Mouse (Mus musculus) spleen, postnatal 4 days (tissue): ENCODE data around the gene Dpagt1.
"Not testable (repeated sequence)": the region's sequence is repeated elsewhere in the genome, so short reads cannot be mapped to it uniquely, and the experiment has no call there.

ENCODE experiments used
- DNase-seq, 2 experiments: peaks; one replicate each; pipeline ENCODE4 v3.0.0; 2022; ENCODE audit warnings: low spot score in 2 of 2

Dpagt1 gene

GRCm38 (mm10) chr9:44337436-44338169, 11.8 kb downstream of the Dpagt1 start:
- no peak for DNase-seq

- DNase-seq = no peak
Observed at GRCm38 (mm10) chr9:44338574-44338973, 12.8 kb downstream of the Dpagt1 start.

GRCm38 (mm10) chr9:44341487-44341886, 15.7 kb downstream of the Dpagt1 start:
- peak in 1 of 2 experiments; percentile 68 for DNase-seq

GRCm38 (mm10) chr9:44342173-44342572, 16.4 kb downstream of the Dpagt1 start:
- DNase-seq = peak; percentile 89 to 90

- peak in 1 of 2 experiments; percentile 71 for DNase-seq
Observed at GRCm38 (mm10) chr9:44342605-44343004, 16.8 kb downstream of the Dpagt1 start.

- DNase-seq = peak; percentile 79 to 85
Observed at GRCm38 (mm10) chr9:44343290-44343689, 17.5 kb downstream of the Dpagt1 start.

- peak; percentile 91 to 92 for DNase-seq
Observed at GRCm38 (mm10) chr9:44343781-44344421, 18.1 kb downstream of the Dpagt1 start, which contains the start of gene Hmbs. Gene Hmbs (minus strand): TSS chr9:44344228.

- no peak for DNase-seq
Observed at GRCm38 (mm10) chr9:44345570-44346433, 20.0 kb downstream of the Dpagt1 start.

GRCm38 (mm10) chr9:44347166-44347565, 21.3 kb downstream of the Dpagt1 start:
- no peak for DNase-seq

- DNase-seq = no peak
Observed at GRCm38 (mm10) chr9:44347621-44348020, 21.8 kb downstream of the Dpagt1 start.

GRCm38 (mm10) chr9:44348546-44348945, 22.7 kb downstream of the Dpagt1 start:
- DNase-seq = no peak

- DNase-seq = no peak
Observed at GRCm38 (mm10) chr9:44351396-44351795, 25.6 kb downstream of the Dpagt1 start.

- no peak for DNase-seq
Observed at GRCm38 (mm10) chr9:44352337-44352736, 26.5 kb downstream of the Dpagt1 start.

GRCm38 (mm10) chr9:44353142-44353541, 27.3 kb downstream of the Dpagt1 start:
- no peak for DNase-seq

- DNase-seq = peak in 1 of 2 experiments; percentile 22
Observed at GRCm38 (mm10) chr9:44357207-44357606, 31.4 kb downstream of the Dpagt1 start.

- DNase-seq = peak; percentile 96 to 98
Observed at GRCm38 (mm10) chr9:44361190-44361917, 35.5 kb downstream of the Dpagt1 start, which contains the start of gene Vps11. Gene Vps11 (minus strand): TSS chr9:44361670.

- not testable (repeated sequence) for DNase-seq
Observed at GRCm38 (mm10) chr9:44361931-44362330, 36.1 kb downstream of the Dpagt1 start.

GRCm38 (mm10) chr9:44364480-44364879, 38.7 kb downstream of the Dpagt1 start:
- no peak for DNase-seq

- no peak for DNase-seq
Observed at GRCm38 (mm10) chr9:44373386-44373785, 47.6 kb downstream of the Dpagt1 start.

GRCm38 (mm10) chr9:44376141-44376540, 50.3 kb downstream of the Dpagt1 start:
- DNase-seq = no peak

- not testable (repeated sequence) for DNase-seq
Observed at GRCm38 (mm10) chr9:44377335-44377734, 51.5 kb downstream of the Dpagt1 start.
